ENCODE assay signal across 30 mouse cellular contexts in the genomic region with DNA sequence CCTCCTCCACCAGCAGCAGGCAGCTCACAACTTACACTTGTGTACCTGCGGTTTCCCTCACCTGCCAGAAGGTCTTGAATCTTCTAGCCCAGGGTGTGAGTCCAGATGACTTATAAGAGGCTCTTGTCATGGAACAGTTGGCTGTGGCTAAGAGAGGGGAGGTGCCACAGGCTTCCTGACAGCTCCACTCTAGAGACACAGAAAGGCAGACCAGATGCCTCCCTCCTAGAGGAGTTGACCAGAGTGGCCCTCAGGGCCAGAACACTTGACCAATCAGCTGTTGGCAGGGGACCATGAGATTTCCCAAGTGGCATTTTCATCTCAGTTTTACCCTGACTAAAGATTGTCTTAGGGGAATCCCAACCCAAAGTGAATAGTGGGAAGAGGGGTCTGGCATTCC. TPM values are rescaled to one million over a fixed set of nuclear protein-coding genes. Genes with fewer than 3 reads are reported as not detected.
A peak's percentile ranks its signal among the peaks of the same experiment; 100 is the strongest.
DNase-seq lines count a peak whose midpoint lies in the region; ATAC-seq and TF ChIP-seq lines count a peak whose summit lies in the region.
"Had no signal": no experiment of that assay in that cellular context is flagged by ENCODE, and none has a peak within 500 bp of the region (broad histone marks: within the 10 kb centered on the region; RNA-seq: fewer than 3 reads in every experiment).

No protein-coding gene starts in this region.

- TF ChIP-seq CTCF in liver, postnatal 0 days (IDR thresholded peaks at IDR 0.05; ENCODE audit: low read depth), result no peak

- peaks cover 30% of the 10 kb centered on the region for H3K4me1 ChIP-seq in liver, embryonic 15.5 days (replicated peaks)
- peaks cover 10% of the 10 kb centered on the region for H3K4me1 ChIP-seq in liver, postnatal 0 days (ENCODE audit: insufficient read depth)
- peaks cover 8% of the 10 kb centered on the region for H3K4me1 ChIP-seq in midbrain, embryonic 14.5 days (ENCODE audit: control insufficient read depth, insufficient read depth, low read length)

- WGBS in liver, embryonic 15.5 days (ENCODE audit: insufficient replicate concordance), result 92% methylated on average over 1 of the region's 1 CpGs
- 97% methylated on average over 1 of the region's 1 CpGs for WGBS in liver, postnatal 0 days (ENCODE audit: insufficient replicate concordance)
- 96% methylated on average over 1 of the region's 1 CpGs for WGBS in midbrain, embryonic 14.5 days

- no peak overlapping the region for H3K9ac ChIP-seq in liver, embryonic 15.5 days
- H3K9ac ChIP-seq in liver, postnatal 0 days (replicated peaks), result no peak overlapping the region
- H3K9ac ChIP-seq in midbrain, embryonic 14.5 days (replicated peaks; ENCODE audit: low read length), result no peak overlapping the region
- H3K9ac ChIP-seq: embryonic facial prominence, embryonic 12.5 days; heart, embryonic 15.5 days; hindbrain, embryonic 12.5 days; intestine, embryonic 15.5 days; limb, embryonic 12.5 days; lung, embryonic 15.5 days; midbrain, embryonic 12.5 days; neural tube, embryonic 13.5 days had no signal

- DNase-seq in cerebellum, adult 9-11 months, result peak; percentile 22
- DNase-seq in cerebellum, postnatal 36 days, result no peak
- no peak for DNase-seq in liver, postnatal 0 days
- peak; percentile 65 for DNase-seq in adipocyte (ENCODE audit: low spot score)
- DNase-seq in ovary, adult 18-20 months (ENCODE audit: low spot score), result no peak
- no peak for DNase-seq in midbrain, embryonic 14.5 days
- DNase-seq: adrenal gland, adult 8-10 months; B cell, adult 2 months; cerebellum, postnatal 10 days; heart, postnatal 36 days; kidney, adult 2 months; kidney, postnatal 36 days; thymus, adult 2 months; thymus, postnatal 36 days had no signal

- peaks cover 73% of the 10 kb centered on the region for H3K36me3 ChIP-seq in liver, embryonic 15.5 days (replicated peaks)
- peaks cover 60% of the 10 kb centered on the region for H3K36me3 ChIP-seq in liver, postnatal 0 days (replicated peaks; ENCODE audit: insufficient read depth, low read length)
- H3K36me3 ChIP-seq in midbrain, embryonic 14.5 days (ENCODE audit: control insufficient read depth, insufficient read depth, low read length), result peaks cover 3% of the 10 kb centered on the region; the same call in 1 of the 2 replicates

- 0 out of 2 replicates have a peak overlapping the region, but pooled peaks have one; percentile 0 for H3K27ac ChIP-seq in liver, embryonic 15.5 days (replicated peaks)
- H3K27ac ChIP-seq in liver, postnatal 0 days (ENCODE audit: low read depth), result no peak overlapping the region
- no peak overlapping the region for H3K27ac ChIP-seq in midbrain, embryonic 14.5 days (replicated peaks; ENCODE audit: low read depth, low read length)
- H3K27ac ChIP-seq: embryonic facial prominence, embryonic 12.5 days; heart, embryonic 15.5 days; hindbrain, embryonic 12.5 days; hindbrain, postnatal 0 days; intestine, embryonic 15.5 days; left cerebral cortex, adult 2 months; limb, embryonic 12.5 days; lung, embryonic 15.5 days; midbrain, embryonic 12.5 days; neural tube, embryonic 13.5 days had no signal

- H3K4me3 ChIP-seq in liver, embryonic 15.5 days (replicated peaks), result no peak overlapping the region
- H3K4me3 ChIP-seq in liver, postnatal 0 days (ENCODE audit: low read depth, low read length), result no peak overlapping the region
- no peak overlapping the region for H3K4me3 ChIP-seq in midbrain, embryonic 14.5 days (replicated peaks; ENCODE audit: low read depth, low read length)
- H3K4me3 ChIP-seq: embryonic facial prominence, embryonic 12.5 days; heart, embryonic 10.5 days; heart, embryonic 15.5 days; hindbrain, embryonic 12.5 days; intestine, embryonic 15.5 days; layer of hippocampus, adult 2 months; left cerebral cortex, adult 2 months; limb, embryonic 12.5 days; lung, embryonic 15.5 days; megakaryocyte, embryonic 14.5 days; midbrain, embryonic 12.5 days; neural tube, embryonic 13.5 days had no signal

- no peaks in the 10 kb centered on the region for H3K9me3 ChIP-seq in liver, embryonic 15.5 days (replicated peaks)
- no peaks in the 10 kb centered on the region for H3K9me3 ChIP-seq in liver, postnatal 0 days (ENCODE audit: low read length)
- no peaks in the 10 kb centered on the region for H3K9me3 ChIP-seq in midbrain, embryonic 14.5 days (ENCODE audit: control insufficient read depth, low read length)
- H3K9me3 ChIP-seq: embryonic facial prominence, embryonic 12.5 days; heart, embryonic 10.5 days; heart, embryonic 15.5 days; hindbrain, embryonic 12.5 days; intestine, embryonic 15.5 days; limb, embryonic 12.5 days; lung, embryonic 15.5 days; megakaryocyte, embryonic 14.5 days; midbrain, embryonic 12.5 days; neural tube, embryonic 13.5 days had no signal

- ATAC-seq in liver, embryonic 15.5 days (ENCODE audit: insufficient read depth), result no peak
- no peak for ATAC-seq in liver, postnatal 0 days
- no peak for ATAC-seq in midbrain, embryonic 14.5 days (ENCODE audit: low FRiP score, low TSS enrichment)
- ATAC-seq: activated CD4-positive, CD25-positive, alpha-beta regulatory T cell, adult 4 months; forebrain, embryonic 14.5 days; hindbrain, postnatal 0 days; intestine, embryonic 15.5 days had no signal

- H3K4me2 ChIP-seq in liver, embryonic 15.5 days, result no peak overlapping the region
- H3K4me2 ChIP-seq in liver, postnatal 0 days (ENCODE audit: low read depth, low read length), result no peak overlapping the region
- H3K4me2 ChIP-seq in midbrain, embryonic 14.5 days (ENCODE audit: low read length), result no peak overlapping the region
- H3K4me2 ChIP-seq: embryonic facial prominence, embryonic 12.5 days; heart, embryonic 15.5 days; hindbrain, embryonic 12.5 days; intestine, embryonic 15.5 days; limb, embryonic 12.5 days; lung, embryonic 15.5 days; midbrain, embryonic 12.5 days; neural tube, embryonic 13.5 days had no signal

- no peaks in the 10 kb centered on the region for H3K27me3 ChIP-seq in liver, embryonic 15.5 days
- H3K27me3 ChIP-seq in liver, postnatal 0 days (ENCODE audit: insufficient read depth, low read length), result no peaks in the 10 kb centered on the region
- H3K27me3 ChIP-seq in midbrain, embryonic 14.5 days (ENCODE audit: control insufficient read depth, insufficient read depth, low read length), result no peaks in the 10 kb centered on the region
- H3K27me3 ChIP-seq: embryonic facial prominence, embryonic 12.5 days; heart, embryonic 15.5 days; hindbrain, embryonic 12.5 days; intestine, embryonic 15.5 days; limb, embryonic 12.5 days; lung, embryonic 15.5 days; midbrain, embryonic 12.5 days; neural tube, embryonic 13.5 days had no signal

- no peak for TF ChIP-seq EP300 in liver, postnatal 0 days (IDR thresholded peaks at IDR 0.05; ENCODE audit: low read depth)

RNA-seq across cellular contexts. Expression of a gene that starts 3.3 kb away (rescaled TPM):
- 39.2 and 40.6 TPM in 2 replicates for polyA plus RNA-seq in liver, embryonic 15.5 days (2015; fragmentation: Nextera tagmentation; extraction: Ambion mirVana)
- 38.4 and 40.1 TPM in 2 replicates for polyA plus RNA-seq in liver, postnatal 0 days (2015; fragmentation: Nextera tagmentation; extraction: Ambion mirVana)
- polyA plus RNA-seq in midbrain, embryonic 14.5 days (2014; fragmentation: Nextera tagmentation; extraction: Ambion mirVana), result 158 and 167 TPM in 2 replicates

RNA-seq across cellular contexts. Expression of a gene that starts 32.7 kb away (rescaled TPM):
- polyA plus RNA-seq in liver, embryonic 15.5 days (2015; fragmentation: Nextera tagmentation; extraction: Ambion mirVana), result 66.6 and 67.5 TPM in 2 replicates
- 42.4 and 53.2 TPM in 2 replicates for polyA plus RNA-seq in liver, postnatal 0 days (2015; fragmentation: Nextera tagmentation; extraction: Ambion mirVana)
- polyA plus RNA-seq in midbrain, embryonic 14.5 days (2014; fragmentation: Nextera tagmentation; extraction: Ambion mirVana), result 138 and 161 TPM in 2 replicates

RNA-seq across cellular contexts. Expression of a gene that starts 44.3 kb away (rescaled TPM):
- 75.3 and 78.9 TPM in 2 replicates for polyA plus RNA-seq in liver, embryonic 15.5 days (2015; fragmentation: Nextera tagmentation; extraction: Ambion mirVana)
- polyA plus RNA-seq in liver, postnatal 0 days (2015; fragmentation: Nextera tagmentation; extraction: Ambion mirVana), result 60.1 and 61.8 TPM in 2 replicates
- 2.4 and 2.5 TPM in 2 replicates for polyA plus RNA-seq in midbrain, embryonic 14.5 days (2014; fragmentation: Nextera tagmentation; extraction: Ambion mirVana)

Comparison
In these comparisons a context has a peak if more than half of its experiments do, and no peak if none do; other contexts are left out.
1. DNase-seq: peak in cerebellum, adult 9-11 months (single experiment) and adipocyte (single experiment); none in cerebellum, postnatal 36 days (0 of 2), liver, postnatal 0 days (single experiment), ovary, adult 18-20 months (single experiment) and midbrain, embryonic 14.5 days (single experiment).
2. RNA of a gene that starts 44.3 kb away (polyA plus RNA-seq): 75.3 to 78.9 TPM in liver, embryonic 15.5 days and 60.1 to 61.8 TPM in liver, postnatal 0 days; 2.4 to 2.5 TPM in midbrain, embryonic 14.5 days; every median in the first group is over 10 times any median in the second.